In genomic region chr13:55912271-55912711, GRCm38 (mm10) we compare ENCODE assay signal across 12 mouse cellular contexts.
DNase-seq lines count a peak whose midpoint lies in the region; ATAC-seq lines count a peak whose summit lies in the region.
"Had no signal": no experiment of that assay in that cellular context is flagged by ENCODE, and none has a peak within 500 bp of the region (broad histone marks: within the 10 kb centered on the region; RNA-seq: fewer than 3 reads in every experiment).

No protein-coding gene starts in this region.

- 0 out of 2 replicates have a peak, but pooled peaks cover 2% of the 10 kb centered on the region for H3K4me1 ChIP-seq in midbrain, embryonic 11.5 days (ENCODE audit: control insufficient read depth, insufficient read depth, low read length)
- peaks cover 20% of the 10 kb centered on the region for H3K4me1 ChIP-seq in midbrain, embryonic 10.5 days
- H3K4me1 ChIP-seq in kidney, embryonic 16.5 days (ENCODE audit: insufficient read depth, low read length) = peaks cover 27% of the 10 kb centered on the region
- H3K4me1 ChIP-seq in stomach, embryonic 14.5 days (ENCODE audit: control insufficient read depth, insufficient read depth, low read length) = peaks cover 37% of the 10 kb centered on the region
- H3K4me1 ChIP-seq: liver, embryonic 15.5 days had no signal

- DNase-seq in cerebellum, postnatal 25 days = peak; percentile 11 to 26
- no peak for DNase-seq in cerebellum, adult 18-20 months
- DNase-seq in midbrain, embryonic 11.5 days (ENCODE audit: low spot score, missing footprints) = peak; percentile 37
- DNase-seq in midbrain, embryonic 10.5 days (ENCODE audit: low spot score) = no peak
- no peak for DNase-seq in cerebellum, postnatal 36 days
- DNase-seq in urinary bladder, adult 18-20 months (ENCODE audit: low spot score in 2 of 2) = no peak
- DNase-seq: B cell, adult 2 months; heart, adult 18-20 months had no signal

- no peaks in the 10 kb centered on the region for H3K27me3 ChIP-seq in midbrain, embryonic 11.5 days (ENCODE audit: control insufficient read depth, insufficient read depth, low read length)
- H3K27me3 ChIP-seq in midbrain, embryonic 10.5 days (ENCODE audit: low read depth, poor library complexity, severe bottlenecking) = peaks cover 28% of the 10 kb centered on the region
- no peaks in the 10 kb centered on the region for H3K27me3 ChIP-seq in kidney, embryonic 16.5 days (ENCODE audit: insufficient read depth, low read length)
- H3K27me3 ChIP-seq in stomach, embryonic 14.5 days (ENCODE audit: control insufficient read depth, insufficient read depth, low read length) = no peaks in the 10 kb centered on the region

- no peaks in the 10 kb centered on the region for H3K36me3 ChIP-seq in midbrain, embryonic 11.5 days (ENCODE audit: control insufficient read depth, insufficient read depth, low read length)
- H3K36me3 ChIP-seq in midbrain, embryonic 10.5 days = no peaks in the 10 kb centered on the region
- H3K36me3 ChIP-seq in kidney, embryonic 16.5 days (ENCODE audit: insufficient read depth, low read length) = no peaks in the 10 kb centered on the region
- no peaks in the 10 kb centered on the region for H3K36me3 ChIP-seq in stomach, embryonic 14.5 days (ENCODE audit: control insufficient read depth, insufficient read depth, low read length)
- H3K36me3 ChIP-seq: liver, embryonic 15.5 days had no signal

- no peaks in the 10 kb centered on the region for H3K9me3 ChIP-seq in midbrain, embryonic 11.5 days (ENCODE audit: control insufficient read depth, low read length)
- H3K9me3 ChIP-seq in midbrain, embryonic 10.5 days (replicated peaks) = no peaks in the 10 kb centered on the region
- H3K9me3 ChIP-seq in kidney, embryonic 16.5 days (ENCODE audit: low read length) = no peaks in the 10 kb centered on the region
- H3K9me3 ChIP-seq in stomach, embryonic 14.5 days (ENCODE audit: control insufficient read depth, low read depth, low read length) = no peaks in the 10 kb centered on the region
- H3K9me3 ChIP-seq: liver, embryonic 15.5 days had no signal

- no peak overlapping the region for H3K4me2 ChIP-seq in midbrain, embryonic 11.5 days
- H3K4me2 ChIP-seq in kidney, embryonic 16.5 days (replicated peaks; ENCODE audit: low read depth, low read length) = 0 out of 2 replicates have a peak overlapping the region, but pooled peaks have one; percentile 22
- H3K4me2 ChIP-seq in stomach, embryonic 14.5 days (replicated peaks; ENCODE audit: low read depth, low read length) = no peak overlapping the region; the same call in 1 of the 2 replicates
- H3K4me2 ChIP-seq: liver, embryonic 15.5 days had no signal

- no peak overlapping the region for H3K27ac ChIP-seq in midbrain, embryonic 11.5 days (ENCODE audit: low read depth, low read length)
- no peak overlapping the region for H3K27ac ChIP-seq in midbrain, embryonic 10.5 days (replicated peaks)
- peak overlapping the region; percentile 83 for H3K27ac ChIP-seq in kidney, embryonic 16.5 days (ENCODE audit: low read length)
- peak overlapping the region; percentile 48; the same call in 1 of the 2 replicates for H3K27ac ChIP-seq in stomach, embryonic 14.5 days (ENCODE audit: low read length)
- H3K27ac ChIP-seq: liver, embryonic 15.5 days had no signal

- no peak overlapping the region for H3K9ac ChIP-seq in midbrain, embryonic 11.5 days (ENCODE audit: low read length)
- no peak overlapping the region for H3K9ac ChIP-seq in kidney, embryonic 16.5 days (replicated peaks; ENCODE audit: low read length)
- H3K9ac ChIP-seq in stomach, embryonic 14.5 days (replicated peaks; ENCODE audit: low read depth, low read length) = no peak overlapping the region
- H3K9ac ChIP-seq: liver, embryonic 15.5 days had no signal

- ATAC-seq in midbrain, embryonic 11.5 days (ENCODE audit: low FRiP score) = no peak
- peak; percentile 88 for ATAC-seq in kidney, embryonic 16.5 days (ENCODE audit: low FRiP score, low TSS enrichment)
- no peak for ATAC-seq in stomach, embryonic 14.5 days (ENCODE audit: insufficient number of reproducible peaks, insufficient read depth, low FRiP score, low read depth)
- ATAC-seq: intestine, embryonic 16.5 days had no signal

- H3K4me3 ChIP-seq in midbrain, embryonic 11.5 days (ENCODE audit: low read depth, low read length) = no peak overlapping the region
- H3K4me3 ChIP-seq in midbrain, embryonic 10.5 days = no peak overlapping the region
- no peak overlapping the region for H3K4me3 ChIP-seq in kidney, embryonic 16.5 days (ENCODE audit: low read length)
- H3K4me3 ChIP-seq in stomach, embryonic 14.5 days (ENCODE audit: low read depth, low read length) = no peak overlapping the region
- H3K4me3 ChIP-seq: liver, embryonic 15.5 days had no signal

- 74% methylated on average over 13 of the region's 13 CpGs for WGBS in midbrain, embryonic 11.5 days
- WGBS in midbrain, embryonic 10.5 days = 77% methylated on average over 13 of the region's 13 CpGs
- WGBS in kidney, embryonic 16.5 days = 65% methylated on average over 13 of the region's 13 CpGs
- 34% methylated on average over 13 of the region's 13 CpGs for WGBS in stomach, embryonic 14.5 days

Comparison
In these comparisons a context has a peak if more than half of its experiments do, and no peak if none do; other contexts are left out.
1. DNase-seq: peak in cerebellum, postnatal 25 days (2 of 2) and midbrain, embryonic 11.5 days (single experiment); none in cerebellum, adult 18-20 months (0 of 2), midbrain, embryonic 10.5 days (single experiment), cerebellum, postnatal 36 days (0 of 2) and urinary bladder, adult 18-20 months (0 of 2).
2. H3K27ac ChIP-seq: peak in kidney, embryonic 16.5 days (single experiment) and stomach, embryonic 14.5 days (single experiment); none in midbrain, embryonic 11.5 days (single experiment) and midbrain, embryonic 10.5 days (single experiment).